Mouse (Mus musculus) cerebellum, adult 18-20 months (tissue): ENCODE measurements at regions not wholly inside any gene's neighbourhood (a gene's known extent, or its start where the extent isn't known, plus 50 kb on each side); places are given as distances from the start of the nearest gene placed in this dataset.

Source experiments
- DNase-seq, 2 experiments: peaks; one replicate each; pipeline ENCODE4 v3.0.0; 2021

GRCm38 (mm10) chr15:36345413-36345812, 662.2 kb downstream of the Zfp706 start:
- DNase-seq: no peak

- peak; percentile 71 to 77 for DNase-seq
Observed at GRCm38 (mm10) chr15:36339971-36340550, 667.5 kb downstream of the Zfp706 start.

- no peak for DNase-seq
Observed at GRCm38 (mm10) chr15:36338766-36339165, 668.8 kb downstream of the Zfp706 start.

GRCm38 (mm10) chr15:36336857-36337256, 670.7 kb downstream of the Zfp706 start:
- no peak for DNase-seq

GRCm38 (mm10) chr15:36335116-36335515, 672.5 kb downstream of the Zfp706 start:
- no peak for DNase-seq

- DNase-seq: no peak
Observed at GRCm38 (mm10) chr15:36334436-36335113, 673.0 kb downstream of the Zfp706 start.

GRCm38 (mm10) chr15:36333857-36334256, 673.7 kb downstream of the Zfp706 start:
- peak; percentile 25 to 38 for DNase-seq

GRCm38 (mm10) chr15:36333265-36333664, 674.3 kb downstream of the Zfp706 start:
- DNase-seq: peak; percentile 73 to 75
